In genomic region chr13:34095542-34096435, GRCm38 (mm10) we compare ENCODE assay signal across 8 mouse cellular contexts. TPM values are rescaled to one million over a fixed set of nuclear protein-coding genes. Genes with fewer than 3 reads are reported as not detected.
A peak's percentile ranks its signal among the peaks of the same experiment; 100 is the strongest.
DNase-seq lines count a peak whose midpoint lies in the region; ATAC-seq and TF ChIP-seq lines count a peak whose summit lies in the region.

No protein-coding gene starts in this region.

- H3K4me1 ChIP-seq in stomach, embryonic 16.5 days (ENCODE audit: control insufficient read depth, insufficient read depth, low read length): no peaks in the 10 kb centered on the region
- no peaks in the 10 kb centered on the region for H3K4me1 ChIP-seq in stomach, postnatal 0 days (replicated peaks; ENCODE audit: control insufficient read depth, insufficient read depth)
- H3K4me1 ChIP-seq in forebrain, embryonic 14.5 days (ENCODE audit: control insufficient read depth, insufficient read depth, low read length): peaks cover 18% of the 10 kb centered on the region
- H3K4me1 ChIP-seq in hindbrain, postnatal 0 days (ENCODE audit: insufficient read depth, low read length): peaks cover 16% of the 10 kb centered on the region; the same call in 1 of the 2 replicates
- peaks cover 12% of the 10 kb centered on the region for H3K4me1 ChIP-seq in midbrain, embryonic 11.5 days (ENCODE audit: control insufficient read depth, insufficient read depth, low read length)
- peaks cover 4% of the 10 kb centered on the region for H3K4me1 ChIP-seq in liver, postnatal 0 days (ENCODE audit: insufficient read depth)

- no peak overlapping the region for H3K4me3 ChIP-seq in stomach, embryonic 16.5 days (replicated peaks; ENCODE audit: low read length)
- no peak overlapping the region for H3K4me3 ChIP-seq in stomach, postnatal 0 days (ENCODE audit: low read depth, low read length)
- no peak overlapping the region for H3K4me3 ChIP-seq in forebrain, embryonic 14.5 days (ENCODE audit: low read depth, low read length)
- no peak overlapping the region for H3K4me3 ChIP-seq in hindbrain, postnatal 0 days (ENCODE audit: low read length)
- H3K4me3 ChIP-seq in midbrain, embryonic 11.5 days (ENCODE audit: low read depth, low read length): no peak overlapping the region
- no peak overlapping the region for H3K4me3 ChIP-seq in liver, postnatal 0 days (ENCODE audit: low read depth, low read length)

- H3K4me2 ChIP-seq in stomach, embryonic 16.5 days (ENCODE audit: low read depth, low read length): no peak overlapping the region
- H3K4me2 ChIP-seq in stomach, postnatal 0 days (replicated peaks; ENCODE audit: low read depth): no peak overlapping the region
- H3K4me2 ChIP-seq in forebrain, embryonic 14.5 days (ENCODE audit: low read length): peak overlapping the region; percentile 24
- peak overlapping the region; percentile 27 for H3K4me2 ChIP-seq in hindbrain, postnatal 0 days (ENCODE audit: low read depth, low read length)
- H3K4me2 ChIP-seq in midbrain, embryonic 11.5 days: peak overlapping the region; percentile 2; the same call in 1 of the 2 replicates
- no peak overlapping the region for H3K4me2 ChIP-seq in liver, postnatal 0 days (ENCODE audit: low read depth, low read length)

- ATAC-seq in stomach, embryonic 16.5 days (ENCODE audit: insufficient read depth, low FRiP score): peak; percentile 47; the same call in 1 of the 2 replicates
- no peak for ATAC-seq in stomach, postnatal 0 days (ENCODE audit: low FRiP score, low TSS enrichment)
- peak; percentile 98 for ATAC-seq in forebrain, embryonic 14.5 days
- peak; percentile 98 for ATAC-seq in hindbrain, postnatal 0 days
- ATAC-seq in midbrain, embryonic 11.5 days (ENCODE audit: low FRiP score): peak; percentile 96
- ATAC-seq in liver, postnatal 0 days: no peak

- no peaks in the 10 kb centered on the region for H3K36me3 ChIP-seq in stomach, embryonic 16.5 days (ENCODE audit: control insufficient read depth, insufficient read depth, low read length)
- H3K36me3 ChIP-seq in stomach, postnatal 0 days (ENCODE audit: control insufficient read depth, insufficient read depth, low read length): no peaks in the 10 kb centered on the region
- H3K36me3 ChIP-seq in forebrain, embryonic 14.5 days (ENCODE audit: control insufficient read depth, insufficient read depth, low read length): no peaks in the 10 kb centered on the region
- no peaks in the 10 kb centered on the region for H3K36me3 ChIP-seq in hindbrain, postnatal 0 days (ENCODE audit: insufficient read depth, low read length)
- no peaks in the 10 kb centered on the region for H3K36me3 ChIP-seq in midbrain, embryonic 11.5 days (ENCODE audit: control insufficient read depth, insufficient read depth, low read length)
- no peaks in the 10 kb centered on the region for H3K36me3 ChIP-seq in liver, postnatal 0 days (replicated peaks; ENCODE audit: insufficient read depth, low read length)

- DNase-seq in stomach, postnatal 0 days (ENCODE audit: low spot score): no peak
- peak; percentile 96 for DNase-seq in forebrain, embryonic 14.5 days (ENCODE audit: low spot score)
- DNase-seq in hindbrain, postnatal 0 days (ENCODE audit: low spot score): peak; percentile 90
- peak; percentile 89 for DNase-seq in midbrain, embryonic 11.5 days (ENCODE audit: low spot score, missing footprints)
- DNase-seq in thymus, postnatal 0 days (ENCODE audit: low spot score): peak; percentile 70
- no peak for DNase-seq in urinary bladder, postnatal 25 days (ENCODE audit: low spot score)
- DNase-seq in liver, postnatal 0 days: no peak

- TF ChIP-seq EP300 in stomach, postnatal 0 days (optimal IDR thresholded peaks at IDR 0.05): no peak
- no peak for TF ChIP-seq EP300 in liver, postnatal 0 days (IDR thresholded peaks at IDR 0.05; ENCODE audit: low read depth)

- peaks cover 3% of the 10 kb centered on the region; the same call in 1 of the 2 replicates for H3K9me3 ChIP-seq in stomach, embryonic 16.5 days (replicated peaks; ENCODE audit: control insufficient read depth, low read length)
- no peaks in the 10 kb centered on the region for H3K9me3 ChIP-seq in stomach, postnatal 0 days (ENCODE audit: control insufficient read depth, low read length)
- H3K9me3 ChIP-seq in forebrain, embryonic 14.5 days (replicated peaks; ENCODE audit: control insufficient read depth, low read length): no peaks in the 10 kb centered on the region
- no peaks in the 10 kb centered on the region for H3K9me3 ChIP-seq in hindbrain, postnatal 0 days (ENCODE audit: low read length)
- no peaks in the 10 kb centered on the region for H3K9me3 ChIP-seq in midbrain, embryonic 11.5 days (ENCODE audit: control insufficient read depth, low read length)
- H3K9me3 ChIP-seq in liver, postnatal 0 days (ENCODE audit: low read length): no peaks in the 10 kb centered on the region

- WGBS in stomach, embryonic 16.5 days: 44% methylated on average over 7 of the region's 7 CpGs
- WGBS in stomach, postnatal 0 days: 45% methylated on average over 7 of the region's 7 CpGs
- WGBS in forebrain, embryonic 14.5 days: 9% methylated on average over 7 of the region's 7 CpGs
- 15% methylated on average over 6 of the region's 7 CpGs for WGBS in hindbrain, postnatal 0 days
- 24% methylated on average over 6 of the region's 7 CpGs for WGBS in midbrain, embryonic 11.5 days
- WGBS in liver, postnatal 0 days (ENCODE audit: insufficient replicate concordance): 55% methylated on average over 7 of the region's 7 CpGs

- no peak overlapping the region for H3K9ac ChIP-seq in stomach, embryonic 16.5 days (ENCODE audit: low read length)
- H3K9ac ChIP-seq in stomach, postnatal 0 days (ENCODE audit: low read length): no peak overlapping the region
- 0 out of 2 replicates have a peak overlapping the region, but pooled peaks have one; percentile 25 for H3K9ac ChIP-seq in forebrain, embryonic 14.5 days (ENCODE audit: low read length)
- 0 out of 2 replicates have a peak overlapping the region, but pooled peaks have one; percentile 13 for H3K9ac ChIP-seq in hindbrain, postnatal 0 days (replicated peaks; ENCODE audit: low read length)
- no peak overlapping the region for H3K9ac ChIP-seq in midbrain, embryonic 11.5 days (ENCODE audit: low read length)
- H3K9ac ChIP-seq in liver, postnatal 0 days (replicated peaks): no peak overlapping the region

- no peak for TF ChIP-seq CTCF in stomach, postnatal 0 days (IDR thresholded peaks at IDR 0.05; ENCODE audit: low read depth)
- no peak for TF ChIP-seq CTCF in hindbrain, postnatal 0 days (IDR thresholded peaks at IDR 0.05; ENCODE audit: low read depth)
- TF ChIP-seq CTCF in liver, postnatal 0 days (IDR thresholded peaks at IDR 0.05; ENCODE audit: low read depth): no peak

- H3K27me3 ChIP-seq in stomach, embryonic 16.5 days (ENCODE audit: control insufficient read depth, insufficient read depth, low read length): no peaks in the 10 kb centered on the region
- H3K27me3 ChIP-seq in stomach, postnatal 0 days (ENCODE audit: control insufficient read depth, insufficient read depth, low read length): no peaks in the 10 kb centered on the region
- no peaks in the 10 kb centered on the region for H3K27me3 ChIP-seq in forebrain, embryonic 14.5 days (replicated peaks; ENCODE audit: control insufficient read depth, insufficient read depth, low read length)
- H3K27me3 ChIP-seq in hindbrain, postnatal 0 days (ENCODE audit: insufficient read depth, low read length): no peaks in the 10 kb centered on the region
- no peaks in the 10 kb centered on the region for H3K27me3 ChIP-seq in midbrain, embryonic 11.5 days (ENCODE audit: control insufficient read depth, insufficient read depth, low read length)
- H3K27me3 ChIP-seq in liver, postnatal 0 days (ENCODE audit: insufficient read depth, low read length): no peaks in the 10 kb centered on the region

- H3K27ac ChIP-seq in stomach, embryonic 16.5 days (ENCODE audit: low read length): peak overlapping the region; percentile 53; the same call in 1 of the 2 replicates
- no peak overlapping the region for H3K27ac ChIP-seq in stomach, postnatal 0 days (replicated peaks)
- H3K27ac ChIP-seq in forebrain, embryonic 14.5 days (ENCODE audit: low read depth, low read length): peak overlapping the region; percentile 83
- H3K27ac ChIP-seq in hindbrain, postnatal 0 days: peak overlapping the region; percentile 83
- peak overlapping the region; percentile 76 for H3K27ac ChIP-seq in midbrain, embryonic 11.5 days (ENCODE audit: low read depth, low read length)
- no peak overlapping the region for H3K27ac ChIP-seq in liver, postnatal 0 days (ENCODE audit: low read depth)

RNA-seq across cellular contexts. Expression of gene Tubb2a, which starts 18.0 kb away (rescaled TPM):
- 221 and 243 TPM in 2 replicates for polyA plus RNA-seq in stomach, embryonic 16.5 days (2015; fragmentation: Nextera tagmentation; extraction: Ambion mirVana)
- polyA plus RNA-seq in stomach, postnatal 0 days (2015; fragmentation: Nextera tagmentation; extraction: Ambion mirVana): 187 and 196 TPM in 2 replicates
- polyA plus RNA-seq in forebrain, embryonic 14.5 days (2014; fragmentation: Nextera tagmentation; extraction: Ambion mirVana): 1,376 and 1,776 TPM in 2 replicates
- total RNA-seq in hindbrain, postnatal 0 days (2014; rRNA removed): 6,578 and 6,630 TPM in 2 replicates
- 3,263 and 3,562 TPM in 2 replicates for polyA plus RNA-seq in hindbrain, postnatal 0 days (2015; fragmentation: Nextera tagmentation; extraction: Ambion mirVana)
- polyA plus RNA-seq in midbrain, embryonic 11.5 days (2014; fragmentation: Nextera tagmentation; extraction: Ambion mirVana): 398 and 417 TPM in 2 replicates
- polyA plus RNA-seq in thymus, postnatal 0 days (2015; fragmentation: Nextera tagmentation; extraction: Ambion mirVana): 204 and 248 TPM in 2 replicates
- 64.7 and 78.8 TPM in 2 replicates for polyA plus RNA-seq in liver, postnatal 0 days (2015; fragmentation: Nextera tagmentation; extraction: Ambion mirVana)

RNA-seq across cellular contexts. Expression of gene Tubb2b, which starts 34.5 kb away (rescaled TPM):
- polyA plus RNA-seq in stomach, embryonic 16.5 days (2015; fragmentation: Nextera tagmentation; extraction: Ambion mirVana): 41.7 and 45.5 TPM in 2 replicates
- 13.4 and 14.6 TPM in 2 replicates for polyA plus RNA-seq in stomach, postnatal 0 days (2015; fragmentation: Nextera tagmentation; extraction: Ambion mirVana)
- polyA plus RNA-seq in forebrain, embryonic 14.5 days (2014; fragmentation: Nextera tagmentation; extraction: Ambion mirVana): 670 and 797 TPM in 2 replicates
- total RNA-seq in hindbrain, postnatal 0 days (2014; rRNA removed): 4,422 and 4,857 TPM in 2 replicates
- polyA plus RNA-seq in hindbrain, postnatal 0 days (2015; fragmentation: Nextera tagmentation; extraction: Ambion mirVana): 709 and 787 TPM in 2 replicates
- polyA plus RNA-seq in midbrain, embryonic 11.5 days (2014; fragmentation: Nextera tagmentation; extraction: Ambion mirVana): 307 and 321 TPM in 2 replicates
- 34.5 and 37.3 TPM in 2 replicates for polyA plus RNA-seq in thymus, postnatal 0 days (2015; fragmentation: Nextera tagmentation; extraction: Ambion mirVana)
- polyA plus RNA-seq in liver, postnatal 0 days (2015; fragmentation: Nextera tagmentation; extraction: Ambion mirVana): 0.28 and 0.31 TPM in 2 replicates

RNA-seq across cellular contexts. Expression of gene Bphl, which starts 58.4 kb away (rescaled TPM):
- 48.9 and 49.8 TPM in 2 replicates for polyA plus RNA-seq in stomach, embryonic 16.5 days (2015; fragmentation: Nextera tagmentation; extraction: Ambion mirVana)
- polyA plus RNA-seq in stomach, postnatal 0 days (2015; fragmentation: Nextera tagmentation; extraction: Ambion mirVana): 36.9 and 37.2 TPM in 2 replicates
- 35.1 and 36.2 TPM in 2 replicates for polyA plus RNA-seq in forebrain, embryonic 14.5 days (2014; fragmentation: Nextera tagmentation; extraction: Ambion mirVana)
- total RNA-seq in hindbrain, postnatal 0 days (2014; rRNA removed): 42.0 and 60.7 TPM in 2 replicates
- polyA plus RNA-seq in hindbrain, postnatal 0 days (2015; fragmentation: Nextera tagmentation; extraction: Ambion mirVana): 50.4 and 57.3 TPM in 2 replicates
- 32.5 and 35.2 TPM in 2 replicates for polyA plus RNA-seq in midbrain, embryonic 11.5 days (2014; fragmentation: Nextera tagmentation; extraction: Ambion mirVana)
- polyA plus RNA-seq in thymus, postnatal 0 days (2015; fragmentation: Nextera tagmentation; extraction: Ambion mirVana): 64.5 and 68.7 TPM in 2 replicates
- 95.6 and 107 TPM in 2 replicates for polyA plus RNA-seq in liver, postnatal 0 days (2015; fragmentation: Nextera tagmentation; extraction: Ambion mirVana)

Comparison
In these comparisons a context has a peak if more than half of its experiments do, and no peak if none do; other contexts are left out.
1. ATAC-seq: peak in stomach, embryonic 16.5 days (single experiment), forebrain, embryonic 14.5 days (single experiment), hindbrain, postnatal 0 days (single experiment) and midbrain, embryonic 11.5 days (single experiment); none in stomach, postnatal 0 days (single experiment) and liver, postnatal 0 days (single experiment).
2. H3K27ac ChIP-seq: peak in stomach, embryonic 16.5 days (single experiment), forebrain, embryonic 14.5 days (single experiment), hindbrain, postnatal 0 days (single experiment) and midbrain, embryonic 11.5 days (single experiment); none in stomach, postnatal 0 days (single experiment) and liver, postnatal 0 days (single experiment).
3. H3K4me2 ChIP-seq: peak in forebrain, embryonic 14.5 days (single experiment), hindbrain, postnatal 0 days (single experiment) and midbrain, embryonic 11.5 days (single experiment); none in stomach, embryonic 16.5 days (single experiment), stomach, postnatal 0 days (single experiment) and liver, postnatal 0 days (single experiment).
4. H3K9ac ChIP-seq: peak in forebrain, embryonic 14.5 days (single experiment) and hindbrain, postnatal 0 days (single experiment); none in stomach, embryonic 16.5 days (single experiment), stomach, postnatal 0 days (single experiment), midbrain, embryonic 11.5 days (single experiment) and liver, postnatal 0 days (single experiment).
5. DNase-seq: peak in forebrain, embryonic 14.5 days (single experiment), hindbrain, postnatal 0 days (single experiment), midbrain, embryonic 11.5 days (single experiment) and thymus, postnatal 0 days (single experiment); none in stomach, postnatal 0 days (single experiment), urinary bladder, postnatal 25 days (single experiment) and liver, postnatal 0 days (single experiment).
6. RNA of gene Tubb2b, which starts 34.5 kb away (polyA plus RNA-seq): 670 to 797 TPM in forebrain, embryonic 14.5 days, 709 to 787 TPM in hindbrain, postnatal 0 days, 307 to 321 TPM in midbrain, embryonic 11.5 days, 41.7 to 45.5 TPM in stomach, embryonic 16.5 days, 34.5 to 37.3 TPM in thymus, postnatal 0 days and 13.4 to 14.6 TPM in stomach, postnatal 0 days; 0.28 to 0.31 TPM in liver, postnatal 0 days; every median in the first group is over 10 times any median in the second.